Mouse (Mus musculus): ENCODE results near the gene Atp2a1. TPM values are rescaled to one million over a fixed set of nuclear protein-coding genes. Genes with fewer than 3 reads are reported as not detected.
A peak's percentile ranks its signal among the peaks of the same experiment; 100 is the strongest.

Gene Atp2a1
- polyA plus RNA-seq, 1 experiment, result 2.2 TPM

DNA sequence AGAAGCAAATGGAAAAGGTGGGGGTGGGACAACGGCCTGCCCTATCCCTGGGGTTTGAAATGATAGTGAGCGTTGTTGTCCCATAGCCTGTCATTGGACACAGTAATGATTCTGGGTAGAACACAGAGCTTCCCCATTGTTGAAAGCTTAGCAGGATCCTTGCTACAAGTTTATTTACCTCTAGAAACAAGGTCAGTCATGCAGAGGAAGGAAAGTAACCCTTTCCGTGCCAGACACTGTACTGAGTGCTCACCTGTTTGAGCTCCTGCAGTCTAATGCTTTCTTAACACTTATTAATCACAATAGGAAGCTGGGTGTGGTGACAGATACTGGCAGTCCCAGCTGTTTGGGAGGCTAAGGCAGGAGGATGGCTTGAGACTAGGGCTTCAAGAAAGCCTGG is 27.1 kb downstream of the Atp2a1 start:
- Histone ChIP-seq H3K79me2 (ENCODE audit: control insufficient read depth, insufficient read depth) (no peaks in the 10 kb centered on the region), H3K27me3 (ENCODE audit: control insufficient read depth, insufficient read depth, insufficient read length) (no peaks in the 10 kb centered on the region), H3K4me3 (ENCODE audit: insufficient read depth, poor library complexity, severe bottlenecking) (no peak overlapping the region), H3ac (ENCODE audit: control insufficient read depth, insufficient read length, low read depth) (no peak overlapping the region), H3K36me3 (ENCODE audit: control insufficient read depth, insufficient read depth) (peaks cover 25% of the 10 kb centered on the region), H3K79me3 (ENCODE audit: low read depth) (no peaks in the 10 kb centered on the region)
- TF ChIP-seq CEBPB (IDR thresholded peaks at IDR 0.05; ENCODE audit: low read depth) (no peak), FOSL1 (IDR thresholded peaks at IDR 0.05; ENCODE audit: insufficient read depth, low read length, poor library complexity, severe bottlenecking) (no peak), MYOD1 (IDR thresholded peaks at IDR 0.05; ENCODE audit: control insufficient read depth, insufficient read length, low read depth) (no peak), USF1 (IDR thresholded peaks at IDR 0.05; ENCODE audit: low read depth) (no peak), CTCF (IDR thresholded peaks at IDR 0.05; ENCODE audit: control insufficient read depth, insufficient read depth, insufficient read length) (no peak), MAX (IDR thresholded peaks at IDR 0.05) (no peak)

DNA sequence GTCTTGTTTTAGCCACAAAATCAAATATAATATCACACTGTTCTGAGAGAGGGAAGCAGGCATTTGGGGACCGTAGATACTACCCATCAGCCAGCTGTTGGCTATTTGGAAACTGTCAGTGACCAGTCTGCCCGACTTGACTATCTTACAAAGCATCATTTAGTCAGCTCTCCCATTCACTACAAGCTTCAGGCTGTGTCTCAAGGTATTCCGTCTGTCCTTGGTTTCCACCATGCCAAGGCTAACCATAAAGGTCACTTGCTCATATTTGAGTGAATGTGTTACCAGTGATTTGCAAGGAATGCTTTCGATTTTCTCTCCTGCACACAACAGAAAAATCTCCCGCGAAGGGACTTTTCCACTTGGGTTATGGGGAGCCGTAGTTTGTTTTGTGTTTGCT is 28.2 kb downstream of the Atp2a1 start:
- peaks cover 25% of the 10 kb centered on the region for H3K36me3 ChIP-seq (ENCODE audit: control insufficient read depth, insufficient read depth)
- TF ChIP-seq FOSL1 (IDR thresholded peaks at IDR 0.05; ENCODE audit: insufficient read depth, low read length, poor library complexity, severe bottlenecking), result no peak
- TF ChIP-seq CEBPB (IDR thresholded peaks at IDR 0.05; ENCODE audit: low read depth), result no peak
- no peak for TF ChIP-seq USF1 (IDR thresholded peaks at IDR 0.05; ENCODE audit: low read depth)
- TF ChIP-seq MYOD1 (IDR thresholded peaks at IDR 0.05; ENCODE audit: control insufficient read depth, insufficient read length, low read depth), result no peak
- TF ChIP-seq MAX (IDR thresholded peaks at IDR 0.05), result no peak
- no peak for TF ChIP-seq CTCF (IDR thresholded peaks at IDR 0.05; ENCODE audit: control insufficient read depth, insufficient read depth, insufficient read length)
- TF ChIP-seq MYOG (IDR thresholded peaks at IDR 0.05; ENCODE audit: control insufficient read depth, extremely low read depth, insufficient read length), result no peak
- no peaks in the 10 kb centered on the region for H3K79me2 ChIP-seq (ENCODE audit: control insufficient read depth, insufficient read depth)
- H3K27me3 ChIP-seq (ENCODE audit: control insufficient read depth, insufficient read depth, insufficient read length), result no peaks in the 10 kb centered on the region
- H3K79me3 ChIP-seq (ENCODE audit: low read depth), result no peaks in the 10 kb centered on the region
- H3ac ChIP-seq (ENCODE audit: control insufficient read depth, insufficient read length, low read depth), result no peak overlapping the region
- no peak overlapping the region for H3K4me3 ChIP-seq (ENCODE audit: insufficient read depth, poor library complexity, severe bottlenecking)

DNA sequence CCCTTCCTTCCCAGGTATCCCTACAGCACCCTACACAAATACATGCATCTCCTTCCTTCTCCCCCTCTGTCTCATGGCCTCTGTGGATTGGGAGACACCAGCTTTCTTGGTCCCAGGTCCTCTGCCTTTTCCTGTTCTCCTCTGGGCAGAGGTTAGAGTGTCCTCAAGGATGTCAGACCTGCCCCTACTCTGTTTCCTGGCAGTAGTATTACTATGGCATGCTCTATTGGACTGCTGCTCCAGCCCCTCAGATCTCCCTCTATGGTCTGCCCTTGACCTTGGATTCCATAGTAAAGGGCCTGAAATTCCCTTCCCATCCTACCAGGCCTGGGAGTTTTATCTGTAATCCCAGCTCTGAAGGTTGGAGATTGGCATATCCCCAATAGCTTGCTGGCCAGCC is 32.7 kb downstream of the Atp2a1 start:
- TF ChIP-seq FOSL1 (IDR thresholded peaks at IDR 0.05; ENCODE audit: insufficient read depth, low read length, poor library complexity, severe bottlenecking), result no peak
- TF ChIP-seq MYOD1 (IDR thresholded peaks at IDR 0.05; ENCODE audit: control insufficient read depth, insufficient read length, low read depth), result no peak
- no peak for TF ChIP-seq USF1 (IDR thresholded peaks at IDR 0.05; ENCODE audit: low read depth)
- TF ChIP-seq CTCF (IDR thresholded peaks at IDR 0.05; ENCODE audit: control insufficient read depth, insufficient read depth, insufficient read length), result no peak
- no peak for TF ChIP-seq CEBPB (IDR thresholded peaks at IDR 0.05; ENCODE audit: low read depth)
- TF ChIP-seq MYOG (IDR thresholded peaks at IDR 0.05; ENCODE audit: control insufficient read depth, extremely low read depth, insufficient read length), result no peak
- TF ChIP-seq MAX (IDR thresholded peaks at IDR 0.05), result no peak
- Histone ChIP-seq H3ac (ENCODE audit: control insufficient read depth, insufficient read length, low read depth) (no peak overlapping the region), H3K36me3 (ENCODE audit: control insufficient read depth, insufficient read depth) (peaks cover 20% of the 10 kb centered on the region), H3K27me3 (ENCODE audit: control insufficient read depth, insufficient read depth, insufficient read length) (no peaks in the 10 kb centered on the region), H3K79me3 (ENCODE audit: low read depth) (no peaks in the 10 kb centered on the region), H3K4me3 (ENCODE audit: insufficient read depth, poor library complexity, severe bottlenecking) (no peak overlapping the region), H3K79me2 (ENCODE audit: control insufficient read depth, insufficient read depth) (no peaks in the 10 kb centered on the region)

DNA sequence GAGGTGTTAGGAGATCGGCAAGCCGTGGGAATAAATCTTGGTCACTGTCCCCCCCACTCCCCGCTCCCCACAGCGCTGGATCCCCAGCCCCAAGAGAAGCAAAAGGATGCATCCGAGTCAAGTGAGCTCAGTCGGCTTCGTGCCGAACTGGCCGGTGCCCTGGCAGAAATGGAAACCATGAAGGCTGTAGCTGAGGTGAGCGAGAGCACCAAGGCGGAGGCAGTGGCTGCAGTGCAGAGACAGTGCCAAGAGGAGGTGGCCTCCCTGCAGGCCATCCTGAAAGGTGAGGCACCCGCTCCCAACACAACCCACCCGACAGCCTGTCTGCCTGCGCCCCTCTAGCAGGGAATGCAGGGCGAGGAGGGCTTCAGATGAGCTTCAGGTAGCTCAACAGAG is 33.4 kb downstream of the Atp2a1 start:
- H3K36me3 ChIP-seq (ENCODE audit: control insufficient read depth, insufficient read depth), result peaks cover 14% of the 10 kb centered on the region

DNA sequence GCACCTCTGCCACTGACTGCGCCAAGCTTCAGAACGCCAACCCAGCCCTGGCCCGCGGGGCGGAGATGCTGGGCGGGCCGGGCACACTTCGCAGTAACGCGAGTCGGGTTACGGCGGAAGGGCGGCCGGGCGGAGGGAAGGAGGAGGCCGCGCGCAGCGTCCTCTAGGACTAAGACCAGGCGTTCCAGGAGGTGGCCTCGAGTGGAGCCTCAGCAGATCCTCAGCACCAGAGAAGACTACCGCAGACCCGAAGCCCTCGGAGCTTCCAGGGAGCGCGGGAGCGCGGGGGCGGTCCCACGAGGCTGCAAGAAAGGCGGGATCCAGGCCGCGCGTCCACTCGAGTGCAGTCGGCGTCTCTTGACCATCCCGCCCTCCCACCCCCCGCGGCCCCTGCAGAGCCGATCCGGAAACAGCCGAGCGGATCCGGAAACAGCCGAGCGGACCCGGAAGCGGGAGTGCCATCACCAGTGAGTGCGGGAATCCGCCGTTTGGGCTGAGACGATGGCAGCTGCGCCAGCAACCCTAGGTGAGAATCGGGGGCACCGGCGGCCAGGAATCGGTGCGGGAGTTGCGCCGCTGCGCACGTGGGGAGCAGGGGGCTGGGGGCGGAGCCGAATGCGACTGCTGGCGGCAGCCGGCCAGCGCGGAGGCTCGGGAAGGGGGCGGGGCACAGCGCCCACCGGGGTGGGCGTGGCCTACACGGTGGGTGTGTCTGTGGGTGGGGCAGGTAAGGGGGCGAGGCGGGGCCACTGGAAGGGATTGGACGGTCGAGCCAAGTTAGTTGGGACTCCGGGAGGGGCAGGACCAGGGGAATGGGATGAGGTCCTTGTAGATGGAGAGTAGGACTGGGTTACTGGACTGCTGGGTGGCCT is 34.0 kb downstream of the Atp2a1 start, which contains the start of gene Rabep2:
Rabep2 (plus strand) TSS at position 129 of the 872 bp plus-strand sequence.
- peak within 1 kb of the TSS; percentile 96 for H3ac ChIP-seq (ENCODE audit: control insufficient read depth, insufficient read length, low read depth)
- H3K36me3 ChIP-seq (ENCODE audit: control insufficient read depth, insufficient read depth), result peaks cover 13% of the 10 kb centered on the region
- H3K4me3 ChIP-seq (ENCODE audit: insufficient read depth, poor library complexity, severe bottlenecking), result peak within 1 kb of the TSS; percentile 37
- H3K79me3 ChIP-seq (ENCODE audit: low read depth), result no peaks in the 10 kb centered on the region
- H3K27me3 ChIP-seq (ENCODE audit: control insufficient read depth, insufficient read depth, insufficient read length), result no peaks in the 10 kb centered on the region
- no peaks in the 10 kb centered on the region for H3K79me2 ChIP-seq (ENCODE audit: control insufficient read depth, insufficient read depth)
- no peak for TF ChIP-seq FOSL1 (IDR thresholded peaks at IDR 0.05; ENCODE audit: insufficient read depth, low read length, poor library complexity, severe bottlenecking)
- no peak for TF ChIP-seq USF1 (IDR thresholded peaks at IDR 0.05; ENCODE audit: low read depth)
- no peak for TF ChIP-seq CEBPB (IDR thresholded peaks at IDR 0.05; ENCODE audit: low read depth)
- no peak for TF ChIP-seq MYOD1 (IDR thresholded peaks at IDR 0.05; ENCODE audit: control insufficient read depth, insufficient read length, low read depth)

More for the DNA sequence above, 33.4 kb downstream of the Atp2a1 start:
- TF ChIP-seq FOSL1 (IDR thresholded peaks at IDR 0.05; ENCODE audit: insufficient read depth, low read length, poor library complexity, severe bottlenecking) (no peak), USF1 (IDR thresholded peaks at IDR 0.05; ENCODE audit: low read depth) (no peak), MAX (IDR thresholded peaks at IDR 0.05) (no peak), CTCF (IDR thresholded peaks at IDR 0.05; ENCODE audit: control insufficient read depth, insufficient read depth, insufficient read length) (no peak), MYOG (IDR thresholded peaks at IDR 0.05; ENCODE audit: control insufficient read depth, extremely low read depth, insufficient read length) (no peak), MYOD1 (IDR thresholded peaks at IDR 0.05; ENCODE audit: control insufficient read depth, insufficient read length, low read depth) (no peak), CEBPB (IDR thresholded peaks at IDR 0.05; ENCODE audit: low read depth) (no peak)
- no peaks in the 10 kb centered on the region for H3K27me3 ChIP-seq (ENCODE audit: control insufficient read depth, insufficient read depth, insufficient read length)
- H3K79me3 ChIP-seq (ENCODE audit: low read depth), result no peaks in the 10 kb centered on the region
- H3ac ChIP-seq (ENCODE audit: control insufficient read depth, insufficient read length, low read depth), result peak overlapping the region; percentile 67
- no peaks in the 10 kb centered on the region for H3K79me2 ChIP-seq (ENCODE audit: control insufficient read depth, insufficient read depth)
- H3K4me3 ChIP-seq (ENCODE audit: insufficient read depth, poor library complexity, severe bottlenecking), result peak overlapping the region; percentile 37
